Mouse (Mus musculus) right cerebral cortex, postnatal 4 days (tissue): Measurements from ENCODE around the gene Stx4a.
A peak's percentile ranks its signal among the peaks of the same experiment; 100 is the strongest.
"Not testable (repeated sequence)": the region's sequence is repeated elsewhere in the genome, so short reads cannot be mapped to it uniquely, and the experiment has no call there.

ENCODE experiments used
- DNase-seq: peaks from one replicate; pipeline ENCODE4 v3.0.0-alpha.2; 2022

Gene Stx4a

DNA sequence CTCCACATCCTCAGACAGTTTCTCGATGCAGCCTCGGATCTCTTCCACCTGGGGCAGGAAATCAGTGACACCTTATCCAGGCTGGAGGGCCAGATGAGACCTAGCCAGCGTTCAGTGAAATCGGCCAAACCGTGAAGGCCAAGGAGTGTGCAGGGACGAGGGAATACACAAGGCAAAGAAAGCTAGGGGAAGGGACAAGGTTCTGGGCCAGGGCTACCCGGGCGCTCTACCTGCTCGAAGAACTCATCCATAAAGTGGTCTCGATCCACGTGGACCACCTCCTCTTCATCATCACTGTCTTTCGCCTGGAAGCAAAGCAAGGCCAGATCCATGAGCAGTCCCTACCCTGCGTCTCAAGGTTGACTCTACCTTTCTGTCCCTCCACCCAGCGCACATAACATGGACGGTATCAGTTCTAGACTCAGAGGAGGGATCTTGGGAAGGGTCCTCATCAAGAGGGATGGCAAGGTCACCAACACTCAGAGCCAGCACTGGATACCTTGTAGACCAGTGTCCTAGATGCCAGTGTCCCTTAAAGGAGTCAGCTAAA, 8.9 kb upstream of the Stx4a start:
- no peak for DNase-seq

DNA sequence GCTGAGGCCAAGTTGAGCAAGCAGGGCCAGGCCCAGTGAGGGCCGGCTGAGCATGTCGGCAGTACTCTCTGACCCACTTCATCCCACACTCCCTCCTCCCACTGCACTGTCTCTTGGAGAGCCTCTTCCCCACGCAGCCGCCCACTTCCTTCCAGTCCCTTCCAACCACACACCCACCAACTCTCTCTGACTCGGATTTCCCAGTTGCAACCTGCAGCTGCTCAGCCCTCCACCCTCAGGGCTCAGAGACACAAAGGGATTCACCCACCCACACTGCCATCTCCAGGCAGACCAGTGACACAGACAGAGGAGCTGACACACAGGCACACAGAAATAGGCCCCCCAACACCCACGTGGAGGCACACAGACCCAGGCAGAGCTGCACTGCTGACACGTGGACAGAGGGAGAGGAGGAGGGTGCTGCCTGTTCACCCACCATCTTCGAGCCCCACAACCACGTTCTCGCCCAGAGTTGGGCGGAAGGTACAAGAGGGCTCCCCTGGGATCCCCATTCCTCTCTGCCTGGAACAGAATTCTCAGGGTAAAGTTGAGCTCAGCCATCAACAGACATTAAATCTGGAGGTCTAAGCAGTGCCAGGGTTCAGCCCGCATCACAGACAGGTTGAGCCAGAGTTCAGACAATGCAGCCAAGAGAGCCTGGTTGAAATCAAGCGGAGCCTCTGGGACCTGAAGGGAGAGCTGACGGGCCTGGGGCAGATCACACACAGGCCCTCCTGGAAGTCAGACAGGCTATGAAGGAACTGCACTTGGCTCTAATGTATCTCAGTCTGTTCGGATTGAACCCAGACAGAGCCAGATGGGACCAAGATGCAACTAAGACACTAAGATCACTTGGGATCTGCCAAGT, 7.9 kb upstream of the Stx4a start:
- DNase-seq = no peak

DNA sequence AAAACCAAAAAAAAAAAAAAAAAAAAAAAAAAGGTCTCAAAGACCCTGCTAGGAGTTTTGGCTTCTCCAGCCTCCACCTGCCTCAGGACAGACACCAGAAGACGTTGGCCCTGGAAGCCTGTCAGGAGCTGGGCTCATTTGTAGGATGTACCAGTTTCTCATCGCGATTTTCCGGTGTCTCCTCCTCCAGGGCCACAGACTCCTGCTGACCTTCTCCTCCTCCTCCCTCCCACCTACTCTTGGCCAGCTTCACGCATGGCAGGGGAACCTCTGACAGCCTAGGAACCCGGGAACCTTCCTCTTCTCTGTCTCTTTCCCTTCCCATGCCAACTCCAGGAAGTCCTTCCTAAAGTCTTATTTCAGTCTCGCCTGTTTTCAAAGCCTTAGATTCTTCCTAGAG, 7.0 kb upstream of the Stx4a start:
- no peak for DNase-seq

DNA sequence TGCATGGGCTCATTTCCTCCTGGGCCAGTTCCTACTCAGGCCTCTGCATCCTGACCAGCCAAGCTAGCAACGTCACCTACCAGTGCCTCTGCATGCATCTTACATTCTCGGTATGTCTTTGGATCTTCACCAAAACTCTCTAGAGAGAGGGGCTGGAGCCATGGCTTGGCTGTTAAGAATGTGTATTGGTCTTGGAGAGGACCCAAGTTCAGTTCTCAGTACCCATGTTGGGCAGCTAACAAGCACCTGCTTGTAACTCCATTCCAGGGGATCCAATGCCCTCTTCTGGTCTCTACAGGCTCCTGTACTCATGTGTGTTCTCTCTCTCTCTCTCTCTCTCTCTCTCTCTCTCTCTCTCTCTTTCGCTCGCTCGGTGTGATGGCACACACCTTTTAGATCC, 6.3 kb upstream of the Stx4a start:
- no peak for DNase-seq

DNA sequence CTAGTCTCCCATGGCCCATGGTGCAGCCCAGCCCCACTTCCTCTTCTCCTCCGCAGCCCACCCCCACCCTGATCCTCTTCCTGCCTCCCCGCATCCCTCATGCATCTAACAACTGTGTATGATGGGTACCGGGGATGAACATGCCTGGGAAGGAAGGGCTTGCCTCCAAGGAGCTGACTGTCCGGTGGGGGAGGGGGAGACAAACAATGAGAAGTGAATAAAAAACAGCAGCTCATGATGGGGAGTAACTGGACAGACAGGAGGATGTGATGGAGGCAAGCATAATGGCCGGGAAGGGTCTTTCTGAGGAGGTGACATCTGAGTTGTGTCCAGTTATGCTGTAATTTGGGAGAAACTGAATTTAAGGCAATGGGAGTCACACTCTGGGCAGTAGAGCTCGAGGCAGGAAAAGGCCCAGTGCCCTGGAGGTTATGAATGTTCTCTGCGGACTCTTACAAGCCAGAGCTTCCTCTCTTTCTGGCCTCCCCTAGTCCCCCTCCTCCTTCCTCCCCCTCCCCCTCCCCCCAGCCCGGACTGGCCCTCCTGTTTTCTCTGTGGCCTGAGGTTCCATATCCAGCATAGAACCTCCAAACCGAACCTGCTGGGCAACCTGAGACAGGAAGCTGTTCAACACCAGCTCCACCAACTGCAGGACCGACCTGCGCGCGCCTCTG, 3.1 kb upstream of the Stx4a start:
- no peak for DNase-seq

DNA sequence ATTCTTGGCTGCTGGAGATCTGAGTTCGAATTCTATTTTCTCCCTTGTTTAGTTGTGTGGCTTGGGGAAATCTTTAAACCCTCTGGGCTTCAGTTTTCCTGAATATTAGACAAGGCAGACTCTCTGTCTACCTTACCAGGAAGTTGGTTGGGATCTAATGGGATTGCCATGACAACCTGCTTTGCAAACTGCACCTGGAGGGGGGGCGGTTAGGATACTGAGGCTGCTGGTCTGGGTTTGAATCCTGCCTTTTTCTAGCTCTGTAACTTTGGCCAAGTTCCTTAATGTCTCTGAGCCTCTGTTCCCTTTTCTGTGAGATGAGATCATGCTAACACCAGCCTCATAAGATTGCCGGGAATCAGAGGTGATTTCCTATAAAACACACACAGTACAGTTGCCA, 1.6 kb upstream of the Stx4a start:
- DNase-seq = no peak

DNA sequence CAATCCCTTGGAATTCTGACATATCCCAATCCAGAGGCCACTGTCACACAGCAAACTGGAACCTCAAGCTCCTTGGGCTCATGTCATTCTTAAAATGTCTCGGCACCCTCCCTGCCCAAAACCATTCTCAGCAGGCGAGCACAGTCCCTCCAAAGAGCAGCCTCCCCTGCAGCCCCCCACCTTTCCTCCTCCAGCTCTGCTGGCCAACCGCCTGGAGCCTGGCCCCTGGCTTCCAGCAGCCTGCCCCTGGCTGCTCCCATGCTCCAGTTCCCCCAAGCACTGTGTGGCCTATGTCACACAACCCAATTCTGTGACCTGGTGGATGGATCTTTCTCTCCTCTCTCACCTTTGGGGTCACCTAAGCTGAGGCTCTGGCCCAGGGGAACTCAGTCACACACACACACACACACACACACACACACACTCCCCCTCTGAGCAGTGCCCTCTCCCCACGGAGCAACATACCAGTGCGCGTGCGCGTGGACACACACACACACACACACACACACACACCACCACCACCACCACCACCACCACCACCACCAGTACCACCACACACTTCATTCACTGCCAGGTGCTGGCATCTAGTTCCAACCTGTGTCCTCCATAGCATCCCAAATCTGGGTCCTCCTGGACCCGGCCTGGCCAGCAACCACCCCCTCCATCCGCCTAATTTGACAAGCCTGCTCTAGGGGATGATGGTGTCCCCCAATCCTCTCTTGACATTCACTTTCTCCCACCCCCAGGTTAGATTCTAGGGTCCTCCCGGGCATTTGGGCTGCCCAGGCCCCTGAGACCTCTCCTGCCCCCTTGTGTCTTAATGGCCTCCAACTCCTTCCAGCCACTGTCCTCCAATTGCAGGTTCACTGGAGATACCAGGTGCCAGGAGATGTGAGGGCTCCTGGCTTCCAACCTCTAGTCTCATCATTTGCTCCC, 590 bp upstream of the Stx4a start:
- no peak for DNase-seq

DNA sequence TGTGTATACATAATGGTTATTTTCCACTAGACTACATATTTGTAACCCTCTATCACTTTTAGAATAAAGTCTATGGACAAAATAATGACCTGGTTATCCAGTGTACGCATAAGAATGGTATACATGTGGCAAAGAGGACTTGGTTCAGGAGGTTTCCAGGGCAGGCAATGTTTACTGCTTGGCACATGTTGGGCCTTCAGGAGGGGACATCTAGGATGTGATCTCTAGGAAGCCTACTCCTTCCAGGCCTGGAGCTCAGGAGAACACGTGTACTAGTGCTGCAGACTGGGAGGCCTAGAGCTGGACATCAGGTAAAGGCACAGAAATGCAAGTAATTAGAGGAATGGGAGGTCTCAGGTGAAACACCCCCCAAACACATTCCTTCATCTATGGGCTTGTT, 11.5 kb downstream of the Stx4a start:
- no peak for DNase-seq

DNA sequence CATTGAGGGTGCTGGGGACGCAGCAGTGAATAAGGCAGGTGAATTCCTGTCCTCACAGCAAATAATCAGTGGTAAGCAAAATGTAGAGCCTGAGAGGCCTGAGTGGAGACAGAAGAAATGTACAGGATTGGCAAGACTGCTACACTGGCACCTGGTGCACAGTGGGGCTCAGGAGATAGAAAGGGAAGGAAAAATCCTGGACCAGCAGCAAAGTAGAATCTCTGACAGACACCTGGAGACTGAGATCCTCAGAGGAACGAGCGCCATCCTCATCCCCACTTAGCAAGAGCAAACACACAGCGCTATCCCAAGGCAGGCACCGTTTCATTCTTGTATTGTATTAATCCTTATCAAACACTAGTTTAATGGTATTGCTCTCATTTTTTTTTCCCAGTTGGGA, 13.4 kb downstream of the Stx4a start:
- DNase-seq = no peak

DNA sequence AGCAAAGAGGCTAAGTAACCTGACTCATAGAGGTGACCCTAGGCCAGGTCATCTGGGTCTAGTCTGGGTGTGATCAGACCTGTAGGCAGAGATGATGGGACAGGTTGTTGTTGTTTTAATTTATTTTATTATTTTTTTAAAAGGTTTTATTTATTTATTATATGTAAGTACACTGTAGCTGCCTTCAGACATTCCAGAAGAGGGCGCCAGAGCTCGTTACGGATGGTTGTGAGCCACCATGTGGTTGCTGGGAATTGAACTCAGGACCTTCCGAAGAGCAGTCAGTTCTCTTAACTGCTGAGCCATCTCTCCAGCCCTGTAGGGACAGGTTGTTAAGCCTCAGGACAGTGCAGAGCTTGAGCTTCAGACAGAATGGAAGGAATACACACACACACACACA, 13.8 kb downstream of the Stx4a start:
- DNase-seq = not testable (repeated sequence)

DNA sequence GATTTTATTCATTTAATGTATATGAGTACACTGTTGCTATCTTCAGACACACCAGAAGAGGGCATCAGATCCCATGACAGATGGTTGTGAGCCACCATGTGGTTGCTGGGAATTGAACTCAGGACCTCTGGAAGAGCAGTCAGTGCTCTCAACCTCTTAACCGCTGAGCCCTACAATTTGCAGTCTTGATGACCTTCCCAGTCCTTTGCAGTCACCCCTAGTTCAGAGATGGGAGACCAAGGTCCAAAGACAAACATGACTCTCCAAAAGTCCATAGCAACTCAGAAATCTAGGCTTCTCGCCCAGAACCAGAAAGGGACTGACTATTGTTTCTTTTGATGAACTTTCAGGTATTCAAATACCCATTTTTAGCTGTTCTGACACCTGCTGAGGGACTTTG, 15.9 kb downstream of the Stx4a start:
- DNase-seq = not testable (repeated sequence)

DNA sequence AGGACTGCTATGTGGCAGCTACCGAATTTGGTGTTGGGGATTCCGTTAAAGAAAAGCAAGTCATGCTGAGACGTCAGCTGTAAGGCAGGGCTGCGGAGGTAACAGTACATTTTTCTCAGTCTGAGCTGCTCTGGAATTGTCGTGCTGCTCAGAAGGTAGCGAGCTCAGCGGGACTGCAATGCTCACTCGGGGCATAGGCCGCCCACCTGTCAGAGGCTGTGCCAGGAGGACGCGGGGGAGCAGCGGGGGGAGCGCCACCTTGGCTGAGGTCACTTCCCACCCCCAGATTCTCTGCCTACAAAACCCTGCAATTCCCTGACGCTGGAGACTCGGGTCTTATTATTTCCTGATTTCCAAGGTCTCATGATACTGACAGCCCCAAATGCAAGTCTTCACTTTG, 16.8 kb downstream of the Stx4a start:
- DNase-seq = peak; percentile 42

DNA sequence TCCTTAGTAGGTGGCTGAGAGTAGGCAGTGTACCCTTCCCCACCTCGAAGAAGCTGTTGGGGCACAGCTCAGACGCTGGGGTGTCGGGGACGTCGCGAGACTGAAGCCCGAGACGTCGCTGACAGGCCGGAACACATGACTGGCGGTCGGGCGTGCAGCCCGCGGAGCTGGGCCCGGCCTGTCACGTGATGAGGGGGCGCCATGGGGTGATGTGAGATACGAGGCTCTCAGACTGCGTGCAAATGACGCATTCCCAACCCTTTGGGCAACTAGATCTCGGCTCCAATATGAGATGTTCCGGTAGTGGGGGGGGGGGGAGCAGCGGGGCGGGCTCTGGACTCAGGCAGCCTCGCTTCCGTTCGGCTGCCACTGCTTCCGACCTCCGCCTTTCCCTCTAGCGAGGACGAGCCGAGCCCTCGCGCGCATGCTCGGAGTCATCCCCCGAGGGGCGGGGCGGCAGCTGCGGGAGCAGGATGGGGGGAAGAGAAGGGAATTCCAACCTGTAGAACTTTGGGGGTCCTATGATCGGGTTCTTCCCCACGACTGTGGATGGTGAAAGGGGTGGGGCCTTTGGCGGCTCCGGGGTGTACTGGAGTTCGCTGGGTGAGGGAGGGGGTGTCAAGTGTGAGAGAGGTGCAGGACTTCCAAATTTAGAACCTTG, 17.4 kb downstream of the Stx4a start:
- DNase-seq = peak; percentile 93

DNA sequence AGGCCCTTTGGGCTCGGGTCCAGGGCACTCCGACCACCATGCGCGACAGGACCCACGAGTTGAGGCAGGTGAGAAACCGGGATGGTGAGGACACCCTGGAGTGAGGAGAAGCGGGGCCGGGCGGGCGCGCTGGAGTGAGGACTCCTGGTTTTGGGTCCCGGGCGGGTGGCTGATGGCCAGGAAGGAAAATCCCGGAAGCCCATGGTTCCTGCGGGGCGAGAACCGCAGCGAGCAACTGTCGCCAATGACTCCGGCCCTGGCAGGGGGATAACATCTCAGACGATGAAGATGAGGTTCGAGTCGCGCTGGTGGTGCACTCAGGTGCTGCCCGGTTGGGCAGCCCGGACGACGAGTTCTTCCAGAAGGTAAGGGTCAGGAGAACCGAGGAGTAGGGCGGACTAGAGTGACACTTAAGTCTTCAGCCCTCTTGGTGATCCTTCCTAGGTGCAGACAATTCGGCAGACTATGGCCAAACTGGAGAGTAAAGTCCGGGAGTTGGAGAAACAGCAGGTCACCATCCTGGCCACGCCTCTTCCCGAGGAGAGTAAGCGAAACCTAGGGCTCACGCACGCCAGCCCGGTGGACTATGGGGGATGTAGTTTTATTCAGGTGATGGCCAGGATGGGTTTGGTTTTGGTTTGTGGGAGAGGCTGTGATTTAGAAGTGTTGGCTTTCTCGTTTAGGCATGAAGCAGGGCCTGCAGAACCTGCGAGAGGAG, 18.1 kb downstream of the Stx4a start:
- DNase-seq = peak; percentile 71

DNA sequence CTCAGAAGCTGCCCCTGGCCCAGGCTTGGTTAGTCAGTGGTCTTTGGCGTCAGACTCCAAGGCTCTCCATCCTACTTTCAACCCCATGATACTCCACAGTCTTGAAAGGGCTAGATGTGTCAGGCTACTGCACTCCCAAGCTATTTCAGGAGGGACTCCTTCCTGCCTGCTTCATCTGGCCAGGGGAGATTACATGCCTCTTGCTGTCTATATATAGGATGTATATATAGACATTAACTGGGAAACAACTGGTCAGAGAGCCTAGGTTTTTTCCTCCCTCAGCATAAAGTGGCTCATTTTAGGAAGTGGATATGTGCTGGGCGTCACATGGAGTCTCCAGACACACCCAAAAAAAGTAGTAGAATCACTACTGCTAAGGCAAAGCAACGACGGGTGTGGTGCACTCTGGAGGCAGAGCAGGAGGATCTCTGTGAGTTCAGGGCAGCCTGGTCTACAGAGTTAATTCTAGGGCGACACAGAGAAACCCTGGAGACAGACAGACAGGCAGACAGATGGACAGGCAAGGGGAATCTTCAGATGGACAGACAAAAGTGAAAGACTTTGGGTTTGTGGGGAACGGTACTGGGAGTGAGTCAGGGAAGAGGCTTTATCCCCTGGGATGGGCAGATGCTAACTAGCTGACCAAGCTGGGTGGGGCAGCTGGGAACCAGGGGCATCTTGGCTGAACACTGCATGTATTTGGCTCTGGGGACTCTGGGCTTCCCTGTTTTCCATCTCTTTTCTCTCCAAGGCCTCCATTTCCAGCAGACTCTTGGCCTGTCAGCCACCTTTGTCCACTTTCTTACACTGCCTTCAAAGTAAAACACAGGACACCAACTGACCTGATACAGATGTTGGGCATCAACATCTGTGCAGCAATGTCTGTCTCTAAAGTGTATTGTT, 26.1 kb downstream of the Stx4a start:
- no peak for DNase-seq

DNA sequence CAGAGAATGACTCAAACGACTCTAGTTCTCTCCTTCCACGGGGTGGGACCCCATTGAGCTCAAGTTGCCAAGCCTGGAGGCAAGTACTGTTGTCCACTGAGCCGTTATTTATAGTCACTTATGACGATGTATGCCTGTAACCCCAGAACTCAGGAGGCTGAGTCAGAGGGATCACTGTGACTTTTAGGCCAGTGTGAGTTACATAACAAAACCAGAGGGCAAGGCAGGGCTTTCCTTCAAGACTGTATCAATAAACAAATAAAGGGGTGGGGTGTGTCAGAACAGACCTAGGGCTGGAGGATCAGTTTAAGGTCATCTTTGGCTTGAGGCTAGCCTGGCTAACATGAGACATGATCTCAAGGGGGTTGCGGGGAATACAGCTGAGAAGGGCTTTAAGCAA, 26.8 kb downstream of the Stx4a start:
- DNase-seq = no peak

DNA sequence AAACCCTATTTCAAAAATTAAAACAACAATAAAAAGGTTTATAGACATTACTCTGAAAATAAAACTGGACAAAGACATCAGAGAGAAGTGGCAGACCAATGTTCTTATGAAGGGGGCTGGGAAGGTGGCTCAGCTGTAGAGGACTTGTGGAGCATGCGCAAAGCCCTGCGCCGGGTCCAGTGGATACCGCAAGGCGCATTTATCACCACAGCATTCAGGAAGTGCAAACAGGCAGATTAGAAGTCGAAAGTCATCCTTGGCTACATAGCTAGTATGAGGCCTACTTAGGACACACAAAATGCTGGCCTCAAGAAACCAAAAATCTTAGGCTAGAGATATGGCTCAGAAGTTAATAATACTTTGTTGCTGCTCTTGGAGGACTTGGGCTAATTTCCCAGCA, 34.2 kb downstream of the Stx4a start:
- DNase-seq = no peak

DNA sequence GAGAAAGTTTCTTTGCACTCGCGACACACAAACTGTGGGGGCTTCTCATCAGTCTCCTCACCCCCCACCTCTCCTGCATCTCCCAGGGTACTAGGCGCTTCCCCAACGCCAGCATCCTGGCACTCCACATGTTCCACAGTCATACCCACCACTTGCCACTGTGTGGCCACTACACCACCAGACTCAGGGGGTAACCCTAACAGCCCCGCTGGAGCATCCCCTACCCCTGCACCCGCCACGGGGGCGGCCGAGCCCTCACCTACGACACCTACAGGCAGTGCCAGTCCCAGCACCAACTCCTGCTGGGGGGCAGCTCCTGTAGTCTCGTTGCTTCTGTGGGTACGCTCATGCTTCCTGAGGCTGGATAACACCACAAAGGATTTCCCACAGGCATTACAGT, 42.3 kb downstream of the Stx4a start:
- no peak for DNase-seq

DNA sequence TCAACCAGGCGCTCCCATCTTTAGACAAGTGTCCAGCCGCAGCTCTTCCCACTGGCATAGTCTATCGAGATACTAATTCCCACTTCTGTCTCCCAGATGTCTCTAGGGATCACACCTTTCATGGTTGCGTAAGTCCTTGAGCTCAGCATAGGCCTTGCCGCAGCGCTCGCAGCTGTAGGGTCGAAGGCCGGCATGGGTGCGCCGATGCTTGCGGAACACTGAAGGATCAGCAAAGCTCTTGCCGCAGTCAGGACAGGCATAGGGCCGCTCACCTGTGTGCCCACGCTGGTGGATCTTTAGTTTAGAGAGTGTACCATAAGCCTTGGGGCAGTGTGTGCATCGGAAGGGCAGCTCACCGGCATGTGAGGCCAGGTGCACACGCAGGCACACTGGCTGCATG, 43.5 kb downstream of the Stx4a start:
- DNase-seq = no peak

DNA sequence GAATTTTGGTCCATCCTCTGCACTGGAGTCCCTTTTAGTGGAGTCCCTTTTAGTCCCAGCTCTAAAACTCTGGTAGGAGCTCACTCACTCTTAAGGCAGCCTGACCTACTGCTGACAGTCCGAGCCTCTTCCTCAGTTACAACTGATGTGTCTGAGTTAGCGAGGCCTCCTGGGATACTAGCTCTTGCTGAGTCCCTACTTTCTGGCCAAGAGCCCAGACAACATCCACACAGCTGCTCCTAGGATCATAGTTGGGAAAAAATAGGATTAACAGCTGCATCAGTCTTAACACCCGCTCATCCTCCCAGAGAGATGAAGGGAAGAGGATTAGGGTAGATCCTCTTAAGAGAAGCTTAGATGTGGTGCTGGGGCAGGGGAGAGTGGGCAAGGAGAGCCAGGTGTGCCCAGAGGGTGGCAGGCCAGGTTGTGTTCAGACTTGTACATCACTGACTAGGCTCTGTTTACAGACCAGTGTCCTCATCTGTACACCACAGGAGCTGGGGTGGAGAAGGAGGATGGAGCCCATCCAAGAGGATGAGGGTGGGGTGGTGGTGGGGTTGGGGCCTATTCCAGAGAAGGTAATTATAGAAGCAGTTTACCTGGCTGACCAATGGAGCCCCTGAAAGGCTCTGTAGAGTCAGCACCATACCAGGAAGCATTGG, 45.2 kb downstream of the Stx4a start:
- DNase-seq = no peak
